Mouse (Mus musculus): ENCODE measurements around the gene Gldn.

- TF ChIP-seq USF1 (IDR thresholded peaks at IDR 0.05; ENCODE audit: low read depth) (no peak), CTCF (IDR thresholded peaks at IDR 0.05; ENCODE audit: control insufficient read depth, insufficient read depth, insufficient read length) (no peak), MAX (IDR thresholded peaks at IDR 0.05) (no peak), MYOD1 (IDR thresholded peaks at IDR 0.05; ENCODE audit: control insufficient read depth, insufficient read length, low read depth) (no peak), CEBPB (IDR thresholded peaks at IDR 0.05; ENCODE audit: low read depth) (no peak)
Observed at GRCm38 (mm10) chr9:54268010-54268409, 18.3 kb upstream of the Gldn start, which contains the start of gene Cyp19a1.
